Mouse (Mus musculus) Patski (cell line): Measurements from ENCODE around the gene AW549877. TPM values are rescaled to one million over a fixed set of nuclear protein-coding genes. Genes with fewer than 3 reads are reported as not detected.

ENCODE experiments used
- ATAC-seq: fragments of 100-300 bp; one replicate; pipeline ENCODE4 v1.8.0; 2021
- CTCF ChIA-PET: fragments of 350-600 bp; sonication (Branson Sonifier 250); formaldehyde crosslinking; loops from one replicate; lab custom pipeline; 2022; ENCODE audit warnings: inconsistent platforms; lab: Charles Lee
- POLR2A ChIA-PET: fragments of 350-600 bp; sonication (Branson Sonifier 250); formaldehyde crosslinking; loops from one replicate; lab custom pipeline; 2022; ENCODE audit warnings: antibody characterized with exemption, inconsistent platforms; lab: Charles Lee
- DNase-seq: peaks from one replicate; pipeline ENCODE4 v3.0.0-alpha.2; 2011; ENCODE audit warnings: low read depth, low spot score
- H3K27me3 ChIP-seq: fragments of 371-371 bp; one replicate; pipeline ENCODE4 v1.5.1; 2021
- CTCF ChIP-seq: fragments of 100-300 bp; IDR thresholded peaks from one replicate; pipeline ENCODE4 v1.5.1; 2021
- in situ Hi-C: fragments of 300-500 bp; cut with MboI; formaldehyde crosslinking; loops from 3 replicates; pipeline ENCODE4 v1.11.1; 2018; ENCODE audit warnings: low pct_unique_long_range_greater_than_20kb, mixed read lengths
- polyA plus RNA-seq: library from polyadenylated mRNA; unstranded; gene quantifications from one replicate; pipeline ENCODE4 v1.2.3, GENCODE M21; 2021

AW549877 gene
- polyA plus RNA-seq: 60.1 TPM

- TF ChIP-seq CTCF: no peak
- ChIA-PET POLR2A (interaction anchor here (1.0 to 2.5 kb wide), 3 partner anchors 18 to 39 kb away, joined by 4 to 19 read pairs (median 8); partner anchors contain the start of gene Oxct1), CTCF (interaction anchor here (1.9 to 5.2 kb wide), 2 partner anchors 10 to 30 kb away, joined by 4 to 32 read pairs; partner anchors contain the start of gene Oxct1)
- DNase-seq: peak; percentile 98
- in situ Hi-C loops: no loop called here
- ATAC-seq: peak; percentile 98
- H3K27me3 ChIP-seq: no peaks in the 10 kb centered on the region
These were observed at the start of gene AW549877 for GRCm38 (mm10) chr15:3995448-3996266. Gene AW549877 (minus strand): TSS chr15:3995744.

GRCm38 (mm10) chr15:4043032-4043471 lies 47.5 kb upstream of the AW549877 start:
- in situ Hi-C loops: no loop called here
- TF ChIP-seq CTCF: peak; percentile 66
- no peaks in the 10 kb centered on the region for H3K27me3 ChIP-seq
- ChIA-PET CTCF (interaction anchor here (1.4 to 2.7 kb wide), 2 partner anchors 11 to 17 kb away, joined by 8 to 11 read pairs; partner anchors contain the start of gene Oxct1), POLR2A (interaction anchor here (0.8 kb wide), 1 partner anchor 16 kb away, joined by 3 read pairs; no protein-coding TSS in a partner anchor)
- peak; percentile 44 for ATAC-seq
- no peak for DNase-seq

GRCm38 (mm10) chr15:4042423-4042822 lies 46.9 kb upstream of the AW549877 start:
- POLR2A ChIA-PET: interaction anchor here (0.8 kb wide), 1 partner anchor 15 kb away, joined by 3 read pairs; no protein-coding TSS in a partner anchor
- H3K27me3 ChIP-seq: no peaks in the 10 kb centered on the region
- ATAC-seq: no peak
- CTCF ChIA-PET: interaction anchor here (1.4 to 2.7 kb wide), 3 partner anchors 11 to 55 kb away, joined by 4 to 11 read pairs (median 8); partner anchors contain the start of gene Oxct1
- TF ChIP-seq CTCF: no peak
- in situ Hi-C loops: no loop called here
- no peak for DNase-seq

- DNase-seq: no peak
- ATAC-seq: no peak
- no peak for TF ChIP-seq CTCF
- POLR2A ChIA-PET: no interaction called here
- CTCF ChIA-PET: interaction anchor here (1.3 kb wide), 1 partner anchor 753 kb away, joined by 3 read pairs; no protein-coding TSS in a partner anchor
- in situ Hi-C loops: loop anchor here (10.0 kb wide), 1 partner anchor 739 kb away; no protein-coding TSS in a partner anchor
- no peaks in the 10 kb centered on the region for H3K27me3 ChIP-seq
These were observed 37.8 kb upstream of the AW549877 start for GRCm38 (mm10) chr15:4033168-4034004.

- no peak for TF ChIP-seq CTCF
These were observed 33.4 kb upstream of the AW549877 start for GRCm38 (mm10) chr15:4028960-4029359.

GRCm38 (mm10) chr15:4028411-4028700 lies 32.8 kb upstream of the AW549877 start:
- no peak for TF ChIP-seq CTCF
- ATAC-seq (no peak), DNase-seq (no peak)
- in situ Hi-C loops: no loop called here
- CTCF ChIA-PET: interaction anchor here (0.6 to 1.2 kb wide), 3 partner anchors 13 to 274 kb away, joined by 3 read pairs; no protein-coding TSS in a partner anchor
- POLR2A ChIA-PET: interaction anchor here (1.2 to 3.5 kb wide), 2 partner anchors 8 to 33 kb away, joined by 3 to 19 read pairs; partner anchors contain the start of gene AW549877
- H3K27me3 ChIP-seq: no peaks in the 10 kb centered on the region

More at GRCm38 (mm10) chr15:4028960-4029359, 33.4 kb upstream of the AW549877 start:
- DNase-seq: no peak
- no peaks in the 10 kb centered on the region for H3K27me3 ChIP-seq
- no peak for ATAC-seq
- ChIA-PET POLR2A (no interaction called here), CTCF (interaction anchor here (0.6 to 1.2 kb wide), 2 partner anchors 14 to 273 kb away, joined by 3 read pairs; no protein-coding TSS in a partner anchor)
- in situ Hi-C loops: no loop called here

- ATAC-seq (peak; percentile 49), DNase-seq (no peak)
- H3K27me3 ChIP-seq: no peaks in the 10 kb centered on the region
- TF ChIP-seq CTCF: no peak
- in situ Hi-C loops: no loop called here
- CTCF ChIA-PET: interaction anchor here (0.6 to 4.6 kb wide), 3 partner anchors 34 to 274 kb away, joined by 3 to 32 read pairs (median 3); partner anchors contain the start of gene AW549877
- POLR2A ChIA-PET: interaction anchor here (0.6 to 3.5 kb wide), 4 partner anchors 9 to 467 kb away, joined by 3 to 19 read pairs (median 4); partner anchors contain the start of gene AW549877
These were observed 32.3 kb upstream of the AW549877 start for GRCm38 (mm10) chr15:4027671-4028410.

GRCm38 (mm10) chr15:4026831-4027584 lies 31.5 kb upstream of the AW549877 start:
- no peaks in the 10 kb centered on the region for H3K27me3 ChIP-seq
- TF ChIP-seq CTCF: no peak
- POLR2A ChIA-PET: interaction anchor here (0.6 to 3.5 kb wide), 4 partner anchors 10 to 468 kb away, joined by 3 to 19 read pairs (median 4); partner anchors contain the start of gene AW549877
- CTCF ChIA-PET: interaction anchor here (1.7 to 4.6 kb wide), 3 partner anchors 15 to 33 kb away, joined by 11 to 32 read pairs (median 11); partner anchors contain the start of gene AW549877
- ATAC-seq (peak; percentile 57), DNase-seq (no peak)
- in situ Hi-C loops: no loop called here
